Mouse (Mus musculus) thymus, postnatal 36 days (tissue): ENCODE measurements around the gene Micall2.
"Not testable (repeated sequence)": the region's sequence is repeated elsewhere in the genome, so short reads cannot be mapped to it uniquely, and the experiment has no call there.

ENCODE experiments used
- DNase-seq, 2 experiments: peaks; one replicate each; pipeline ENCODE4 v3.0.0; 2022; ENCODE audit warnings: mixed read lengths in 2 of 2

Micall2 gene

DNA sequence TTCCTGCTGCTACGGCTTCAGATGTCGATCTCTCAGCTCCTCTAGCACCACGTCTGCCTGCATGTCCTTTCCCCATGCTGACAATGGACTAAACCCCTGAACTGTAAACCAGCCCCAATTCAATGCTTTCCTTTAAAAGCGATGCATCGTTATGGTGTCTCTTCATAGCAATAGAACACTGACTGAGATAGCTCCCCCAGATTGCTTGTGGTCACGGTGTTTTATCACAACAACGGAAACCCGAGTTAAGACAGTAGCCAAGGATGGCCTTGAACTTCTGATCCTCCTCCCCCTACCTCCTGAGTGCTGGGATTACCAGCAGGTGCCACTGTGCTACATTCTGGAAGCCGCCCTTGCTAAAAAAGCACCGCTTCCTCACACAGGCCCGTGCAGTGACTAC lies 8.9 kb downstream of the Micall2 start:
- DNase-seq, result no peak

DNA sequence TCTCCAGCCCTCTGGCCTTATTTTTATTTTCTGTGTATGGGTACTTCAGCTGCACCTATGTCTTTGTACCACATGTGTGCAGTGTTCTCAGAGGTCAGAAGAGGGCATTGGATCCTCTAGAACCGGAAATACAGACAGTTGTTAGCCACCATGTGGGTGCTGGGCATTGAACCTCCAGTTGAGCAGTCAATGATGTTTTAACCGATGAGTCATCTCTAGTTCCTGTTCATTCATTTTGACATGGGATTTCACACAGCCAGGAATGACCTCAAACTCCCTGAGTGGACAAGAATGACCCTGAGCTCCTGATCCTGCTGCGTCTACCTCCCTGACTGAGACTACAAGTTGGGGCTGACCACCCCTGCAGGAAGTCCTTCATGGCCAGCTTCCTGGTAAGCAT lies 9.9 kb downstream of the Micall2 start:
- DNase-seq, result no peak

DNA sequence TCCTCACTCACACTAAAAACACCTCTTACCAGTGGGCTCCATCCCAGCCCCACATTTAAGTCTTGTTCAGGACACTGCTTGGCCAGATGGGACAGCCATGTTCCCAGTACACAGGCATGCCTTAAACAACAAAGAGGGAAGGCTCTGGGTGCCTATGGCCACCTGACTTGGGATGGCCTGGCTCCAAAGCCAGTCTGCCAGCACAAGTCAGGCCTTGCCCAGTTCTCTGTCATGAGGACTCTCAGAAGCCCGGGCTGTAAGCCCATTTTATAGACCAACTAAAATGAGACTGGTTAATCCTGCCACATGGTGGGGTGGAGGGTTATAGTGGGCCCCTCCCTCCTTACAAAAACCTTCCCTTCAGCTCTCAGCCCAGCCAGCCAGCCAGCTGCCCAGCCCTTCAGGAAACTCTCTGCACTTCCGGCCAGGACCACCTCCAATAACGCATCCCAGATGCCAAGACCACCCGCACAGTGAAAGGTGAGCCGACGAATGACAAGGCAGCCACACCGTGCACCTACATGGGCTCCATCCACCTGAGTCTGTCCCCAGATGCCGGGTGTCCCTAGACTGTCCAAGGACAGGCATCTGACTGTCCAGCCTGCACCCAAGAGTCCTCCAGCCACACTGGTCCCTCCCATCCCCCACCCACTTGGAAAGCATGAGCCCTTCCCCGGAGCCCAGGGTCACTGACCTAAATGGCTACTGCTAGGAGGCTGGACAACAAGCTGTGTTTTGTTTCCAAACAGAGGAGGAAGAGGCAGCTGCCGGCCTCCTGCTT lies 11.6 kb downstream of the Micall2 start:
- no peak for DNase-seq

DNA sequence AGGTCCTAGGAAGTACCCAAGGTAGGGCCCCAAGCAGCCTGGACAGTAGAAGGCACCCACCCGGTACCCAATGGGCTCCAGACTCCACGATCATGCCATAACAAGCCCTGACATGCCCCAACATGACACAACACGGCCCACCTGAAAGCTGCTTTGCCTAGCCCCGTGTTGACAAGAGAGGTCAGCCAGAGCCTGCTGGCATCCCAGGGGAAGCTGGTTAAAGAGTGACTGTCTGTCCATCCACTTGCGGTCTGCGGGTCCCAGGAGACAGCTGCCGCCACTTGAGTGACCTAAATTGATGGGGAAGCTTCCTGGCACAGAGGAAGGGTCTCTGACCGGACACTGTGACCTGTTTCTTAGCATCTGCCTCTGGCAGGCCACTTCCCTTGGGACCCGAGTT lies 13.0 kb downstream of the Micall2 start:
- DNase-seq, result no peak

DNA sequence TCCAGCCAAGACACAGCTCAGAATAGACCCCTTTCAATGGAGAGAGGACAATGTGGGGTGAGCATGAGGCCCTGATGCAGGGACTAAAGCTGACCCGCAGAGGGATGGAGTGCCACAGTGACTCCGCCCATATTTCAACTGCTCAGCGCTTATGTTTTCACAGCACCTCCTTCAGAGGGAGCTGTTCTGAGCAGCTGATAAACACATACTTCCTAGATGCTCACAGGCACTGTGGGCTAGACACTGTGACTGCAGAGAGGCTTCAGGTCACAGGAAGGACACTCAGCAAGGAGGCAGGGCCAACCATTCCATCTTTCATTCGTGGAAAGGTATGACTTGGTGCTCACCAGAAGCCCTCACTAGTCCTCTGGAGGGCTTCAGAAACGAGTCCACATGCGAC lies 13.4 kb downstream of the Micall2 start:
- no peak for DNase-seq

DNA sequence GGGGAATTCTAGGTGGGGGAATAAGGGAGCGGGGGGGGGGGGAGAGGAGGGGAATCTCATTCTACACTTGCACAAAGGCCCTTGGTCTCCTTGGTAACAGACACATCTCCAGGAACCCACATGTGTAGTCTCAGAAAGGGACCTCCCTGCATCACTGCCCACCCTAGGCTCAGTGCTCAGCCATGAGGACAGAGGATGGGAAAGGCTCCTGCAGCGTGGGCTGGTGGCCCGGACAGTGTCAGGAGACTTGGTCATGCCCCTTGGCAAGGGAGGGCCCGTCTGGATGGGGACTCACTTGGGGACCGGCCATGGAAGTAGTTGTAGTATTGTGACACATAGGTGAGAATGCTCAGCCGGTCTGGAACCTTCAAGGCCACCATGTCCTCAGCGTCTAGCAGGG lies 17.2 kb downstream of the Micall2 start:
- DNase-seq, result no peak

DNA sequence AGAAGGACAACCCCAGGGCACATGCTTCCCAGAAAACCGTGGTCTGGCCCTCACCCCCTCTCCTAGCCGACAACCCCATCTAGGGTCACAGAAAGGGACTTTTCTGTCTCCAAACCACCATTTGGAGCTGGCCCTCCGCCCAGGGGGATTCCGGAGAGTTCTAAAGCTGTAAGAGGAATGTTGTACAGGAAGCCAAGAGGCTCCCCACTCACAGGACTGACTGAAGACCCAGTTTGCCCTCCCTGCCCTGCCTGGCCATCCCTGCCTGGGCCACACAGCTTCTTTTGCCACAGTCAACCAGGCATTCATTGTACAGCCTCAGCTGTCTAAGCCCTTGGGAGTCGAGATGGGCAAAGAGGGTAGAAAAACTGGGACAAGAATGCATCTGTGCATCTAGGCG lies 17.6 kb downstream of the Micall2 start:
- DNase-seq, result no peak

DNA sequence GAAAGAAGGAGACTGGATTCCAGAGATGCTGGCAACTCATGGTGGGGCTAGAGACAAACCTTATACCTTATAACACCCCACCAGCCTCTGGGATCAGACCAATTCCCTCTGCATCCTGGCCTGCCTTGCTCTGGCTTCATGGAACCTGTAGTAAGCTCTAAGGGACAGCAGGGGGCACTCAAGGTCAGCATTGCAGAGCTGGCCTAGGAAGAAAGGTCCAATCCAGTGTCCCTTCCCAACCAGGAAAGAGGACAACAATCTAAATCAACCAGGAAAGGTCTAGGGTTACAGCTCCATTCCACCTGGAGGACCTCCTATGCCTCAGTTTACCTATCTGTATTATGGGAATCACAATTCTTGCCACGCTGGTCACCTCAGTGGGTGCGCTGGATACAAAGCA lies 18.4 kb downstream of the Micall2 start:
- DNase-seq, result peak in 1 of 2 experiments; percentile 26

DNA sequence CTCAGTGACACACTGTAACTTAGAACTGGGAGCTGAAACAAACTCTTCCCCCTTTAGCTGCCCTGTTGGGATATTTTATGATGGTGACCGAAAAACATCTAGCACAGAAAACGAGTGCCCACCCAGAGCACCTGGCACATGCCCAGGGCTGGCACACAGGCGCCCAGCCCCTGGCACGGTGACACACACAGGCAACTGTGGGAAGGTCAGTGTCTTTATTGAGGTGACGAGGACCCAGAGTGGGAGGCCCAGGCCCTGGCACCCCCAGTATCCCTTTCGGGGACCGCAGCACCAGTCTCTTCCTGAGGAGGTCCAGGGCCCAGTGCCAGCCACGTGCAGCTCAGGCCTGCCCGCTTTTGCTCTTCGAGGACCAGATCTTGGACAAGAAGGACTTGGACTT lies 29.6 kb downstream of the Micall2 start:
- no peak for DNase-seq

DNA sequence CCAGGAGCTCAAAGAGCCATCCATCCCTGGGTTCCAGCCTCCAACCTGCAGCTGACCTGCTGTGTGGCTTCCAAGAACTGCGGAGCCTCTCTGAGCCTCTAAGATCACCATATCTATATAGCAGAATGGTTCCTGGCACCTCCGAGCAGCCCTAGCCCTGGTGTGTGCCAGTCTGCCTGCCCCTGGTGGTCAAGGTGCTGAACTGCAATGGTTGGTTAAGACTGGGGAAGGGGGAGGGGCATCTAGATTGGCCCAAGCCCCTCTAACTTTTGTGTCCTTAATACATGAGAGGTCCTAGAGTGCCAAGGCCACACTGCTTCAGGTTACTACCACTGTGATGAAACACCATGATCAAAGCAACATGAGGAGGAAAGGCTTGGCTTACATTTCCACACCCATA lies 33.2 kb downstream of the Micall2 start:
- DNase-seq, result peak; percentile 52 to 58

DNA sequence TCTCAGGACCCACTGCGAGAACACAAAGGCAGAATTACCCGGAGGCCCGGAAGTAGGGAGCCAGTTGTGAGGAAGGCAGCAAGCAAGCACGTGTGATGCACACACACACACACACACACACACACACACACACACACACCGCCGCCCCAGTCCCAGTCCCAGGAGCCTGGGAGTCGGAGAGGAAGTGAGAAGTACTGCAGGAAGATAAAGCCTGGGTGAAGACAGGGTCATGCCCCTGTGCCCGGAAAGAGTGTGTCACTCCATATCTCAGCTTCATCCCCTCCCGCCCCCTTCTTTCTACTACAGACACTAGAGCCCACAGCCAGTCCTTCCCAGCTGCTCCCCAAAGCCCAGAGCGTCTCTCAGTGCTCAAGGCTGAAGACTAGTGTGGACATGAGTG lies 33.9 kb downstream of the Micall2 start:
- no peak for DNase-seq

DNA sequence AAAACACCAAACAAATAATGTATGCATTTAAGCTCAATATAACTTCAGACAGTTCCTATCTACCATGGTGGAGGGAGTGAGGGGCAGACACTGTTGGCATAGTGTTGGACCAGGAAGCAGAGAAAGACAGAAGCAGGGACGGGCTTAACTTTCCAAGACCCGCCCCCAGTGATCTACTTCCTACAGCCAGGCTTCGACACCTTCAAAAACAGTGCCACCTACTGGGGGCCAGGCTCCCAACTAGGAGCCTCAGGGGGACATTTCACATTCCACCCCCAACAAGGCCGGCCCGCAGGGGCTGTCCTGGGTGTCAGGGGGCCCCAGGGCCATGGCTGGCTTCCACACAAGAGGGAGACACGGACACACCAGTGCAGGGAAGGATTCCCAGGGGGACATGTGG lies 39.2 kb downstream of the Micall2 start:
- no peak for DNase-seq

DNA sequence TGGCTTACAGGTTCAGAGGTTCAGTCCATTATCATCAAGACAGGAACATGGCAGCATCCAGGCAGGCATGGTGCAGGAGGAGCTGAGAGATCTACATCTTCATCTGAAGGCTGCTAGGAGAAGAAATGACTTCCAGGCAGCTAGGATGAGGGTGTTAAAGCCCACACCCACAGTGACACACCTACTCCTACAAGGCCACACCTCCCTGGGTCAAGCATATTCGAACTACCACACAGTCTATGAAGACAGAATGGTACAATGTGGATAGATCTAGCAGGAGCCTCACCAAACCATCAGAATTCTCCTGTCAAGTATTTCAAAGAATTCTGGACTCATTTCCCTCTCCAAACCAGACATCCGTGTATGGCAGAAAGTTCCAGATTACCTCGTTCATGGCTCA lies 40.3 kb downstream of the Micall2 start:
- DNase-seq, result not testable (repeated sequence)

DNA sequence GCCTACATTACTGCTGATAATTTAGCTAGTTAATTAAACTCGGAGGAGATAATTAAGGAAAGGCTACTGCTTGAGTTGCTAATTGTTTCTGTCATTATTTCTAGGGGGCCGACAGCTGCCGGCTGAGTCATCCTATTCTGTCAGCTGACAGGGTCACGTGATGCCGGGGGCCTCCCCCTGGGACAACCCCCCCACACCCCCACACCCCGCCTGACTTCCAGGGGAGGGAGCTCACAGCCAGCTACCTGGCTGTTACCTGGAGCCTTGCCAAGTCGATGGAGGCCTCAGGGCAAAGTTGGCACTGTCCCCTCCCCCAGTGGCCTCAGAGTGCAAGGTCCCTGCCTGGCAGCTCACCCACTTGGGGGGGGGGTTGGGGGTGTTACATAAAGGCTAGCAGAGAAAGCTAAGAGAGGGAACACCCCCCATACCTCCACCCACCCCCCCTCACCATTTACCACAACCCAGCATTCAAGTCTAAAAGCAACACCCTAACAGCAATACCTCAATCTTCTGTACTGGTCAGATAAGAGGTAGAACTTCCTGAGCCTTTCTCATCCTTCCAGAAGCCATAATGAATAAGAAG lies 41.1 kb downstream of the Micall2 start:
- no peak for DNase-seq

DNA sequence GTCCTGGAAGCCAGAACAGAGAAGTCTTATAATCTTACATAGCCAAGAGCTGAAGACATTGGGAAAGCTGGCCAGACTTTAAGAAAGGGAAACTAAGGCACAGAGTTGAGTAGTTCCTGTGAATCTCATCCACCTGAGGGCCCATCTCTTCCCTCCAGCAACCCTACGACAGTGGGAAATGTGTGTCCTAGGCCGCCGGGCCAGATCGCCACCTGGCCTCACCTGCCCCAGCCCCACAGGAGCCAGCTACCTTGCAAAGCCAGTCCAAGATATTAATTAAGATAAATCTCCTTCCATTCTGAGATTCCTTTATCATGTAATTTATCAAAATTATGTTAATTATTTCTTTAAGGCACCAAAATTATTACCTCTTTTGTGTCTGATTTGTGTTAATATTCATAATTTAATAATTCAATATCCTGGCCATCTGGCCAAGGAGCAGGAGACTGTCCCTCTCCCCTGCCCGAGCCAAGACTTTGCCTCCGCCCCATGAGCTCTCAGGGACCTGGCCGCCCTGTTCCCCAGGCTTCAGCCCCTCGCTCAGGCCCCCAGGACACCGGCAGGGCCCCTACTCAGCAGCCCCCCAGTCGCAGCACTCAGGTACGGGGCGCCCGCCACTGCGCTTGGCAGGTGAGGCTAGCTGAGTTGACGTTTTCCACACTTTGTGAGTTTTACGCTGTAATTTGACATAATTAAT lies 41.7 kb downstream of the Micall2 start:
- DNase-seq, result no peak

DNA sequence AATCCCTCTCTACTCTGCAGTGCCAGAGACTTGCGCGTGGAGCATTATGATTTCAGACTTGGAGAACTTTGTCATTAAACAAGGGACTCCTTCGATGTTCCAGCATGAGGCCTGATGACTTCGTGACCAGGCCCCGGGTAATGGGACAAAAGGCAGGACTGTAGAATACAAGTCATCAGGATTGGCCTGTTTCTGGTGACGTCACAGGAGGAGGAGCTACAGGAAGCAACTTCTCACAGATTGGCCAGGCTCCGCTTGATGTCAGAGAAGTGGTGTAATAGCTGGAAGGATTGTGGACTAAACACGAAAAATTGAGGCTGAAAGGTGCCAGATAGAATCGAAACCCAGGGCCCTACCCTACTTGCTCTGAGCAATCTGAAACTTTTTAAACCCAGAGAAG lies 45.3 kb downstream of the Micall2 start:
- DNase-seq, result no peak

DNA sequence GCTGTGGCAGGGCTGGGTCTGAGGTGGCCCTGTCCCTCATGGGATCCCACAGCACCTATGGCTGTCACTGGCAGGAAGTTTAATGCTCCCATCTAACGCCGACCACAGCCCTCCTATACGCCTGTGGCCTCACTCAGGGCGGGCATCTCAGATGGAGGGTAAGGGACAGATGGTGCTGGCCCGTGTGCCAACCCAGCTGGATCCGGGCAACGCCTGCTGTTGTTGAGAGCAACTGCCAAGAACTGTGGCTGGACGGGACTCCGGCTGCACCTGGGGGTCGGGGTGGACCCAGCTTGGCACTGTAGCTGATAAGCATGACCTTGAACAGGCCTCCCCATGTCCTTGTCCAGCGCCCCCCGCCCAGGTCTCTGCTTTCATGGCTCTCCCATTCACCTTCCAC lies 47.8 kb downstream of the Micall2 start:
- DNase-seq, result no peak

DNA sequence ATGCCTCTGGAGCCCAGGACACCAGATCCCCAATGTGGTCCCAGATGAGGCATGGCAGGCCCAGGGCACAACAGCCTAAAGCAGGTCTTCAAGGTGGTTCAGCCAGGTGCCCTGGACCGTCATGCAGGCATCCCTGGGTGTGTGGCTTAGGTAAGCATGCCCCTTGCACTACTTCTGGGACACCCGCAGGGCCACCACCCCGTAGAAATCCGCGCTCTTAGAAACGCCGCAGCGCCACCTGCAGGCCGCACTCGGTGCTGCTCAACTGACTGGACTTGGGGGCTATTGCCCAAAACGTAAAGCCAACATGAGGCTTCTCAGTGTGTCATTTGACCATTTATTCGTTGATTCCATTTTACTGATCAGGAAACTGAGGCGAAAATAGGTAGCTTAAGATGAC lies 48.5 kb downstream of the Micall2 start:
- DNase-seq, result peak; percentile 30 to 40

DNA sequence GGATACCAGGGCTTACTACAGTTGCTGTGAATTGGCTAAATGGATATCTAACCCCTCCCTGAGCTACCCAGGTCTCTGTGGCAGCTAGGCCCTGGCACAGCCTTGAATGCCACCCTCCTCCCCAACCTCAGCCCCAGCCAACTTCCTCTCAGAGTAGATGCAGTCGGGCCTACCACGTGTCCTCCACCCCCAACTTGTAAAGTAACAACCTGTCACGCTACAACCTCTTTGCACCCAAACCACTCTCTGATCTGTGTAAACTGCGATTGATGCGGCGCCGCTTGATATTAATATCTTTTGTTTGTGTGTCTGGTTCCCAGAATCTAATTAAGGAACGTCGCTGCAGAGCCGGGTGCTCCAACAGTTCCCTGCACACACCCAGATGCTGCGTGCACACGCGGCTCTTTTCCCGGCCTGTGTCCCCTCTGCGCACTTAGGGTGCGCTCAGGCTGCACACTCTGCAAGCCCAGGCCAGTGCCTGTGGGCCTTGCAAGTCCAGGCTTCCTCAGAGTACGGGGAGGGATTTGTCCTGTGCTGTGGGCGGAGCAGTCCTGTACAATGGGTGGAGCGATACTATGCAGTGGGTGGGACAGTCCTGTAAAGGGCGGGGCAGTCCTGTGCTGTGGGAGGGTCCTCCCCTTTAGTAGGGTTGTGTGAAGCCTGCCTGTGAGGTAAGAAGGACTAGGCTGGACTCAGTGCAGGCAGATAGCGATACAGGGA lies 49.4 kb downstream of the Micall2 start:
- peak in 1 of 2 experiments; percentile 22 for DNase-seq

DNA sequence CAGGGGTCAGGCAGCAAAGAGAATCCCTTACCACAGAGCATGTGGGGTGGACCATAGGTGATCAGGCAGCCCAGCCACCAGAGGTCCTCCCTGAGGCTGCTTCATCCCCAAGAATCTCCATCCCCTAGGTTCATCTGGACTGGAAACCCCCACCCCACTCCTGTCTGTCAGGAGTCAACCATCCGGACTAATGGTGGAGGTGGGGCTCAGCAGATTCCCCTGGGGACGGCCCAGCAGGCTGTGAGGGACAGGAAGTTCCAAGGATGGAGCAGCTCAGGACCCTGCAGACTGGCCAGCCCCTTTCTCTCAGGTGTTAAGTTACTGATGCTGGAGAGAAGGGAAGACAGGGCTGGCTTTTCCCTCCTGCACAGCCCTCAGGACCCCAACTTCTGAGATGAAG lies 52.9 kb downstream of the Micall2 start:
- DNase-seq, result no peak

DNA sequence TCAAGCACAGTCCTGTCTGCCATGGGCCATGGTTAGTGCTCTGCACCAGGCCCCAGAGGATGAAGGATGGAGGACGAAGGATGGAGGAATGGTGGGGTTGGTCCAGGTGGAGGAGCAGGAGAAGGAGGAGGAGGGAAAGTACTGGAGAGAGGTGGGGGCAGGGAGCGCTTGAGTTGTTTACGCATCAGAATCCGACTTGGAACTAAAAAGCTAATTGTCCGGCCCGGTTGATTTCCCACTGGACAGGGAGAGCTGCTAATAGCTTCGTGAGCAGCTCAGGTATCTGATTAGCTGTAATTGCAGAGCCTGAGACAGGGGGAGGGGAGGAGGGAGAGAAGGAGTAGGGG lies 53.5 kb downstream of the Micall2 start:
- no peak for DNase-seq

DNA sequence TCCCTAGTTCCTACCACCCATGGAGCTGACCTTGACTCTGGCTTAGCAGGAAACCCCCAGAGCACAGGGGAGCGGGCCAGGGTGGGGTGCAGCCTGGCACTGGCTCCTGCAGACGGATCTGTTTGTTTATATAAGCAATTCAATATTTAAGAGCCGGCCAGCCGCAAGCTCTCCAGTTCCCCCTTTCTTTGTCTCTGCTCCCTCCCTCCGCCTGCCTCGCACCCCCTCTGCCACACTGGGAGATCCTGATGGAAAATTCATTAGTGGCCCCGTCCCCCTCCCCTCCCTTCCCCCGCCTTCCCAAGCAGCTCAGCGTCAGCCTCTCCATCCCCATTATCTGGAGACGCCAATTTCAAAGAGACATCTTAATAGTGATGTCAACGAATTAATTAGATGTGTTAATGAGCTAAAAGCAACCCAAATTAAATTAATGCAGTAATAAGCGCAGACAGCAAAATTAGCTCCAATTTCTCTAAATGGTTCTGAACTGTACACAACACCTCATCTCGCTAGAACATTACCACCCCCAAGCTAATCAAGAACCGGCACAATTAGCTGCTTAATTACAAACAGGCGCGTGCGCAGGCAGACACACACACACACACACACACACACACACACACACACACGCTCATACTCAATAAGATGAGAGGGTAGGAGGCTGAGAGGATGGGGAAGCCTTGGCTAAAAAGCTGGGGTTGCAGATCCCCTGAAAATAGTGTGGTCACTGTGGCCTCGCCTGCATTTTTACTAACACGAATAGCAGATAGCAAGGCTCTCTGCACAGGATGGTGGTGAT lies 54.1 kb downstream of the Micall2 start:
- DNase-seq, result no peak

DNA sequence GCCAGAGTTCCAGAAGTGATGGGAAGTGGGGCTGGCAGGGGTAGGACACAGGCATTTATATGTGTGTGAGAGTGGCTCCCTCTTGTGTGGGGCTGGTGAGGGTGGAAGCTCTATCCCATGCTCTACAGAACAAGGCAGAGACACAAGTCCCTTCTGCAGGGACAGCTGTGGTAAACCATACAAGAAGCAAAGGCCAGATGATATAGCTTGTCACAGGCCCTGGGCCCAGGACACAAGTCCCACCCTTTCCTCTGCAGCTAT lies 60.5 kb downstream of the Micall2 start:
- no peak for DNase-seq
